Mouse (Mus musculus) ES-Bruce4 (cell line): ENCODE measurements around the gene Gm20683.

Experiments
- CTCF ChIP-seq: IDR thresholded peaks from one replicate; pipeline ENCODE4 v1.8.1; 2011; ENCODE audit warnings: low read depth, low read length
- EP300 ChIP-seq: IDR thresholded peaks from 2 replicates; pipeline ENCODE4 v1.6.1; 2011; ENCODE audit warnings: low read depth, low read length; ENCODE audit not compliant: insufficient read depth
- POLR2A ChIP-seq: IDR thresholded peaks from one replicate; pipeline ENCODE4 v1.8.1; 2011; ENCODE audit warnings: low read length; ENCODE audit not compliant: insufficient read depth

GRCm38 (mm10) chr17:25860229-25860628, 18.7 kb upstream of the Gm20683 start:
- no peak for TF ChIP-seq CTCF
- TF ChIP-seq POLR2A: no peak
- no peak for TF ChIP-seq EP300
